Mouse (Mus musculus) liver, embryonic 14.5 days (tissue): ENCODE results near the gene Haus5.

ENCODE experiments used
- CTCF ChIP-seq: IDR thresholded peaks from 2 replicates; pipeline ENCODE4 v1.5.1; 2016; ENCODE audit warnings: antibody characterized with exemption, low read depth, control low read depth
- EP300 ChIP-seq: IDR thresholded peaks from 2 replicates; pipeline ENCODE4 v1.6.1; 2016; ENCODE audit warnings: antibody characterized with exemption, low read depth

- TF ChIP-seq CTCF (no peak), EP300 (no peak)
Observed at GRCm38 (mm10) chr7:30688325-30688724, 23.5 kb upstream of the Haus5 start.
